Mouse (Mus musculus): ENCODE measurements at regions not wholly inside any gene's neighbourhood (a gene's known extent, or its start where the extent isn't known, plus 50 kb on each side); places are given as distances from the start of the nearest gene placed in this dataset.
A peak's percentile ranks its signal among the peaks of the same experiment; 100 is the strongest.
"Not testable (repeated sequence)": the region's sequence is repeated elsewhere in the genome, so short reads cannot be mapped to it uniquely, and the experiment has no call there.

DNA sequence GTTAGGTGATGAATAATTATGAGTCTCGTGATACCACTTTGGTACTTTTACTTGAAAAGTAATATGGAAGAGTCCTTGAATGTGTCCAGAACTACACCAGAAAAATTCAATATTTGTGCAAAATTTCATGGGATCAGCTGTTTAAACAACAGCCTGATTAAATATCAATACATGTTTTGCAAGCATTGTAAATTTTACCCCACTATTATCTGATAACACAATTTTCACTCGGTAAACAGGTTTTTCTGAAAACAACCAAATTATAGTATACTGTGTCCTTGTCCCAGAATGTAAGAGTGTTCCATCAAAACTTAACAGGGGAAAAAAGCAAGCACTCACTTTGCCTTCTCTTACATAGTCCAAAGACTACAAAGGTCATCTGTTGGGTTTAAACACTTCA, 343.1 kb upstream of the Fign start:
- no peak for DNase-seq

- not testable (repeated sequence) for DNase-seq
These were observed 319.3 kb upstream of the Fign start for GRCm38 (mm10) chr2:64417129-64417528.

DNA sequence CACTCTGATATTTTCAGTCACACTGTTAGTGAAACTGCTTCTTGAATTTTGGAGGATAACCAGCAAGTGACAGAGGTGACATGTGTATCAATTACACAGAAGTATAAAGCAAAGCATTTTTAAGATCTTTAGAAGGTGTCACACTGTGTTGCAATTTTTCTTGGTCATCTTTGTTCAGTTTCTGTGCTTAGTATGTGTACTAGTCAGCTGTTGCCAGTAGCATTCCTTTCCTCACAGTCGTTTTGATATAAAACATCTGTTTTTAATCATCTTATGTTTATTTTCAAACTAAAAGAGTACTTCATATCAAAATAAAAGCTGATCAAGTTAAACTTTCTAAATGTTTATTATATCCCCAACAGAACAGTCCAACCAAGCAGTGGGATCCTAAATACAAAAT, 316.0 kb upstream of the Fign start:
- DNase-seq: no peak

- no peak for DNase-seq
These were observed 315.4 kb upstream of the Fign start for GRCm38 (mm10) chr2:64413263-64413662.

DNA sequence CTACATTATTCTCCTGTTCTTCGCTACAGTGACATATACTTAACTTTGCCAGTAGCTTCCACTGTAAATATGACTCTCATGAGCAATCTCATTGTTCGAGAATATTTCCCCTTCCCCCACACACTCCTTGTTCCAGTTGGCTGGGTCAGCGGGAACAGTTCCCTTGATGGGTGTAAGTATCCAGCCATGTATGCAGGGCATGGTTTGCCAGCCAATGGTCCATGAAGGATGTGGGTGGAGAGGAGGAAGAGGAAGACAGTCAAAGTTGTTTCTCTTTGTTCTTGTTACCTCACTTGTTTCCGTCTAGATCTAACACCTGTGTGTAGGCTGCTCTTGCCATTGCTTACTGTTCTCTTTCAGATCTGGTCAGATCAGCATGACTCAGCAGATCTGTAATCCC, 298.1 kb upstream of the Fign start:
- no peak for DNase-seq

DNA sequence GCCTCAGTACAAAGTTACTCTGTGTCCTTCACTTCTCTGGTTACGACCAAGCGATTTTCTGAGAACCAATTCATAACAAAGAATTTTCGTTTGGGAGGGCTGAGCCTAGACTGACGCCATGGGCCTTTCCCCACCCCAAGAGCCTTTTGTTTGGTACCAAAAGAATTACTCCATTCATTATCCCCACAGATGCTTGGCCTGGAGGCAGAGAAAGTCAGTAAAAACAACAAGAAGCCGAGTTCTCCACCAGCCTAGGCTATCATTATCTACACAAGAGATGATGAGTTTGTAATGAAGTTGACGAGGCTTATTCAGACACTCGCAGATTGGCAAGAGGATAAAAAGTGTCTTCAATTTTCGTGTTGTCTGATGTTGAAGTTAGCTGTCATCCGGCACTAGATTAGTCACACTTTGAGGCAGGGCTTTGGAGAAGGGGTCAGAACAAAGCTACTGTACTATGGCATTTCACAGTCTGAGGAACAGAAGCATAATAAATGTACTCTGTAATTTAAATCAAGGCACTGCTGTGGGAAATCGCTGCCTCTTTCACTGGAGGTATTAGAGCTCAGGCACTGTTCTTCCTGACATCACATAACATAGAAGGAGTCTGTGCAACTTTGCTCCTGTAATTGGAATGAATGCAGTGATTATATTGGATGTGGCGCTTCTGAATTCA, 296.9 kb upstream of the Fign start:
- DNase-seq: no peak

DNA sequence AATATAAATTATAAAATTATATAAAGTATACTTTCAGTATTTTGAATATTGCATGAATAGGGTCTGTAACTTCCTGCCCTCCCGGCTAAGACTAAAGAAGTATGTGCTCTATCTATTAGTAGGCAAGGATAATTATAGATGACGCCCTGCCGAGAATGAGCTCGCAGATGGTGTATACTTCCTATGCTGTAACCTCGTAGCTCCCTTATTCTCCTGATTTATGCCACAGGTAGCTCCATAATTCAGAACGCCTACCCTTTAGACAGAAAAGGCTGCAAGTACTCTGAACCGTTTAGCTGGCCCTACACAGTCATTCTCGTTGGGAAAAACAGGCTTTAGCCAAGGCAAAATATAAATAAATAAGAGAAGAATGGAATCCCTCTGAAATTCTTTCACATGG, 296.4 kb upstream of the Fign start:
- no peak for DNase-seq

DNA sequence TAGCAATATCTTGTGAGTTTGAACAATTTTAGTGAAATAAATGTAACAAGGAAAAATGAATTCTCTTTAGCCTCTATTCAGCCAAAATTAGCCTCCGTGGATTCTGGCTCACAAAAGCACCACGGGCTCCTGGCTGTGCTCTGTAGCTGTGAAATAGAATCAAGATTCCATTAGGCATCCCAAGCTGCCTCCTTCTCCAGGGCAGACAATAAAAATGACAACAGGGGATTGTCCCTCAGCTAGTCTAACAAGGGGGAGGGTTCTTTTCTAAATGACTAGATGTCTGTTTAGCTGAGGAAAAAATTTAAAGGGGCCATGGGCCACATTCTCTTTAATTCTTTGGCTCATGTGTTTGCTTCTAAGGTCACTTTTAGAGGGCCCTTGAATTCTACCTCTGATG, 272.0 kb upstream of the Fign start:
- no peak for DNase-seq

- DNase-seq: no peak
These were observed 269.4 kb upstream of the Fign start for GRCm38 (mm10) chr2:64367188-64367587.

GRCm38 (mm10) chr2:64366528-64366927, 268.7 kb upstream of the Fign start:
- no peak for DNase-seq

DNA sequence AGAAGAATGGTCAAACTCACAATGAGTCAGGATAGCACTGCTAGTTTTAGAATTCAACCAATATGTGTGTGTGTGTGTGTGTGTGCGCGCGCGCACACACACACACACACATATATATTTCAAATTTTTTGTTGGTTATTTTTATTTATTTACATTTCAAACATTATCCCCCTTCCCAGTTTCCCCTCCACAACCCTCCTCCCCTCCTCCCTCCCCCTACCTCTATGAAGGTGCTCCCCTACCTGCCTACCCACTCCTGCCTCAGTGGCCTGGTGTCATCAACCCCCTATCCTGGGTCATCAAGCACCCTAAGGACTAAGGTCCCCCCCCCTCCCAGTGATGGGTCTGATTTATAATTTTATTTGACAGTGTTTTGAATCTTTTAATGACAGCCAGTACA, 258.4 kb upstream of the Fign start:
- DNase-seq: no peak

DNA sequence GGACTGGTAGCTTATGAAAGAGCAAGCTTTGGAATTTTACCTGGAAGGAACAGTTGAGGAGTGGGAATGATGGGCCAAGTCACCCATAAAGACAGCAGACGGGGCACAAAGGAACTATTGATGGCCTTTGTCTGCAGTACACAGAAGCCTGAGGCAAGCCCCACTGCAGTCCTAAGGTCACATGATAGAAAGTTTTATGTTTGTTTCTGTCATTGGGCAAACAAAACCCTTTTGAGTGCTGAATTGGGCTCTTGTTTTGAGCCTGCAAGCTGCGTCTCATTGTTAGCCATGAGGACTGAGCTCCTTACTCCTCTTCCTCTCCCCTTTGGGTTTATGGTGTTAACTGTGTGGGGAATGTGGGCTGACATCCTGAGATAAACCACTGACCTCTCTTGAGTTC, 227.7 kb upstream of the Fign start:
- DNase-seq: peak; percentile 3

Data from cerebellum, adult 11-12 months (tissue).